Mouse (Mus musculus): ENCODE results near the gene Cnksr3. TPM values are rescaled to one million over a fixed set of nuclear protein-coding genes. Genes with fewer than 3 reads are reported as not detected.

Gene Cnksr3
- polyA plus RNA-seq, 2 experiments = 12.3 to 15.3 TPM

- Histone ChIP-seq H3K4me3 (replicated peaks; ENCODE audit: low read length) (no peak overlapping the region), H3K4me1 (ENCODE audit: control insufficient read depth, insufficient read depth, low read length) (no peaks in the 10 kb centered on the region), H3K27me3 (ENCODE audit: control insufficient read depth, insufficient read depth, low read length) (no peaks in the 10 kb centered on the region), H3K9ac (ENCODE audit: low read depth, low read length, severe bottlenecking) (no peak overlapping the region), H3K4me2 (replicated peaks; ENCODE audit: low read depth, low read length, severe bottlenecking) (no peak overlapping the region), H3K9me3 (ENCODE audit: control insufficient read depth, low read length) (no peaks in the 10 kb centered on the region), H3K36me3 (ENCODE audit: control insufficient read depth, insufficient read depth, low read length) (no peaks in the 10 kb centered on the region), H3K27ac (replicated peaks; ENCODE audit: low read depth, low read length) (no peak overlapping the region)
- no peak for TF ChIP-seq POLR2A (IDR thresholded peaks at IDR 0.05; ENCODE audit: borderline replicate concordance, extremely low read depth, insufficient read depth, insufficient read length)
- 25% methylated on average over 1 of the region's 1 CpGs for WGBS
- DNase-seq (ENCODE audit: low spot score) (peak; percentile 15), ATAC-seq (ENCODE audit: low FRiP score, low read depth) (peak; percentile 53)
Measured at GRCm38 (mm10) chr10:7103872-7104271, 108.2 kb downstream of the Cnksr3 start.

- no peak for DNase-seq (ENCODE audit: low spot score)
- no peak for TF ChIP-seq POLR2A (IDR thresholded peaks at IDR 0.05; ENCODE audit: borderline replicate concordance, extremely low read depth, insufficient read depth, insufficient read length)
- no peak for ATAC-seq (ENCODE audit: low FRiP score, low read depth)
- Histone ChIP-seq H3K27ac (replicated peaks; ENCODE audit: low read depth, low read length) (no peak overlapping the region), H3K36me3 (ENCODE audit: control insufficient read depth, insufficient read depth, low read length) (no peaks in the 10 kb centered on the region), H3K9me3 (ENCODE audit: control insufficient read depth, low read length) (no peaks in the 10 kb centered on the region), H3K4me3 (replicated peaks; ENCODE audit: low read length) (no peak overlapping the region), H3K27me3 (ENCODE audit: control insufficient read depth, insufficient read depth, low read length) (no peaks in the 10 kb centered on the region), H3K4me2 (replicated peaks; ENCODE audit: low read depth, low read length, severe bottlenecking) (no peak overlapping the region), H3K9ac (ENCODE audit: low read depth, low read length, severe bottlenecking) (no peak overlapping the region), H3K4me1 (ENCODE audit: control insufficient read depth, insufficient read depth, low read length) (0 out of 2 replicates have a peak, but pooled peaks cover 3% of the 10 kb centered on the region)
- 84% methylated on average over 1 of the region's 1 CpGs for WGBS
Measured at GRCm38 (mm10) chr10:7077971-7078370, 134.1 kb downstream of the Cnksr3 start.

GRCm38 (mm10) chr10:7077389-7077808, 134.6 kb downstream of the Cnksr3 start:
- no peaks in the 10 kb centered on the region for H3K36me3 ChIP-seq (ENCODE audit: control insufficient read depth, insufficient read depth, low read length)
- DNase-seq (ENCODE audit: low spot score) = no peak
- no peak for ATAC-seq (ENCODE audit: low FRiP score, low read depth)
- H3K4me1 ChIP-seq (ENCODE audit: control insufficient read depth, insufficient read depth, low read length) = 0 out of 2 replicates have a peak, but pooled peaks cover 3% of the 10 kb centered on the region
- H3K27ac ChIP-seq (replicated peaks; ENCODE audit: low read depth, low read length) = no peak overlapping the region
- no peaks in the 10 kb centered on the region for H3K9me3 ChIP-seq (ENCODE audit: control insufficient read depth, low read length)
- WGBS = 71% methylated on average over 7 of the region's 7 CpGs
- H3K27me3 ChIP-seq (ENCODE audit: control insufficient read depth, insufficient read depth, low read length) = no peaks in the 10 kb centered on the region
- no peak overlapping the region for H3K4me3 ChIP-seq (replicated peaks; ENCODE audit: low read length)
- no peak overlapping the region for H3K4me2 ChIP-seq (replicated peaks; ENCODE audit: low read depth, low read length, severe bottlenecking)
- no peak overlapping the region for H3K9ac ChIP-seq (ENCODE audit: low read depth, low read length, severe bottlenecking)
- TF ChIP-seq POLR2A (IDR thresholded peaks at IDR 0.05; ENCODE audit: borderline replicate concordance, extremely low read depth, insufficient read depth, insufficient read length) = no peak

- TF ChIP-seq POLR2A (IDR thresholded peaks at IDR 0.05; ENCODE audit: borderline replicate concordance, extremely low read depth, insufficient read depth, insufficient read length) = no peak
- H3K27me3 ChIP-seq (ENCODE audit: control insufficient read depth, insufficient read depth, low read length) = no peaks in the 10 kb centered on the region
Measured at GRCm38 (mm10) chr10:7076662-7077211, 135.3 kb downstream of the Cnksr3 start.

GRCm38 (mm10) chr10:7076201-7076600, 135.8 kb downstream of the Cnksr3 start:
- ATAC-seq (ENCODE audit: low FRiP score, low read depth) (peak; percentile 91), DNase-seq (ENCODE audit: low spot score) (peak; percentile 80)
- H3K4me1 ChIP-seq (ENCODE audit: control insufficient read depth, insufficient read depth, low read length) = 0 out of 2 replicates have a peak, but pooled peaks cover 3% of the 10 kb centered on the region
- no peaks in the 10 kb centered on the region for H3K36me3 ChIP-seq (ENCODE audit: control insufficient read depth, insufficient read depth, low read length)
- 0 out of 2 replicates have a peak overlapping the region, but pooled peaks have one; percentile 1 for H3K4me3 ChIP-seq (replicated peaks; ENCODE audit: low read length)
- WGBS = 6% methylated on average over 8 of the region's 8 CpGs
- H3K9me3 ChIP-seq (ENCODE audit: control insufficient read depth, low read length) = no peaks in the 10 kb centered on the region
- H3K9ac ChIP-seq (ENCODE audit: low read depth, low read length, severe bottlenecking) = no peak overlapping the region
- TF ChIP-seq POLR2A (IDR thresholded peaks at IDR 0.05; ENCODE audit: borderline replicate concordance, extremely low read depth, insufficient read depth, insufficient read length) = no peak
- no peaks in the 10 kb centered on the region for H3K27me3 ChIP-seq (ENCODE audit: control insufficient read depth, insufficient read depth, low read length)
- H3K4me2 ChIP-seq (replicated peaks; ENCODE audit: low read depth, low read length, severe bottlenecking) = peak overlapping the region; percentile 32
- H3K27ac ChIP-seq (replicated peaks; ENCODE audit: low read depth, low read length) = peak overlapping the region; percentile 61; the same call in 1 of the 2 replicates

More at GRCm38 (mm10) chr10:7076662-7077211, 135.3 kb downstream of the Cnksr3 start:
- Histone ChIP-seq H3K9me3 (ENCODE audit: control insufficient read depth, low read length) (no peaks in the 10 kb centered on the region), H3K27ac (replicated peaks; ENCODE audit: low read depth, low read length) (peak overlapping the region; percentile 61), H3K4me3 (replicated peaks; ENCODE audit: low read length) (0 out of 2 replicates have a peak overlapping the region, but pooled peaks have one; percentile 1), H3K9ac (ENCODE audit: low read depth, low read length, severe bottlenecking) (no peak overlapping the region), H3K36me3 (ENCODE audit: control insufficient read depth, insufficient read depth, low read length) (no peaks in the 10 kb centered on the region), H3K4me1 (ENCODE audit: control insufficient read depth, insufficient read depth, low read length) (0 out of 2 replicates have a peak, but pooled peaks cover 3% of the 10 kb centered on the region), H3K4me2 (replicated peaks; ENCODE audit: low read depth, low read length, severe bottlenecking) (peak overlapping the region; percentile 32)
- ATAC-seq (ENCODE audit: low FRiP score, low read depth) (peak; percentile 45; the same call in 1 of the 2 replicates), DNase-seq (ENCODE audit: low spot score) (peak; percentile 13)
- WGBS = 36% methylated on average over 7 of the region's 8 CpGs

Data from limb, embryonic 14.5 days (tissue).